Mouse (Mus musculus) heart, embryonic 12.5 days (tissue): ENCODE measurements at regions not wholly inside any gene's neighbourhood (a gene's known extent, or its start where the extent isn't known, plus 50 kb on each side); places are given as distances from the start of the nearest gene placed in this dataset.

Experiments
- ATAC-seq: fragments of 200-750 bp; cut with Nextera tagmentation; 2 replicates; pipeline ENCODE4 v1.8.0; 2017; ENCODE audit warnings: moderate TSS enrichment, moderate library complexity; ENCODE audit not compliant: insufficient number of reproducible peaks, low FRiP score
- H3K27ac ChIP-seq: fragments of 300-500 bp; sonication (generic); 2 replicates; pipeline ENCODE4 v1.5.1; 2016; ENCODE audit warnings: mild to moderate bottlenecking, moderate library complexity; ENCODE audit not compliant: poor library complexity, severe bottlenecking
- H3K27me3 ChIP-seq: fragments of 300-500 bp; sonication (generic); replicated peaks from 2 replicates; pipeline ENCODE4 v1.6.1; 2016; ENCODE audit warnings: mild to moderate bottlenecking, moderate library complexity
- H3K36me3 ChIP-seq: fragments of 300-500 bp; sonication (generic); 2 replicates; pipeline ENCODE4 v1.6.1; 2016; ENCODE audit warnings: mild to moderate bottlenecking, moderate library complexity
- H3K4me1 ChIP-seq: fragments of 300-500 bp; sonication (generic); replicated peaks from 2 replicates; pipeline ENCODE4 v1.6.1; 2016; ENCODE audit warnings: mild to moderate bottlenecking
- H3K4me2 ChIP-seq: fragments of 300-500 bp; sonication (generic); 2 replicates; pipeline ENCODE4 v1.6.1; 2016; ENCODE audit warnings: mild to moderate bottlenecking, moderate library complexity
- H3K4me3 ChIP-seq: fragments of 300-500 bp; sonication (generic); 2 replicates; pipeline ENCODE4 v1.5.1; 2016; ENCODE audit warnings: mild to moderate bottlenecking
- H3K9ac ChIP-seq: fragments of 300-500 bp; sonication (generic); 2 replicates; pipeline ENCODE4 v1.6.1; 2016; ENCODE audit warnings: mild to moderate bottlenecking, moderate library complexity
- H3K9me3 ChIP-seq: fragments of 300-500 bp; sonication (generic); replicated peaks from 2 replicates; pipeline ENCODE4 v1.6.1; 2016; ENCODE audit warnings: mild to moderate bottlenecking, moderate library complexity
- WGBS: fragments of 180-500 bp; shearing (Covaris S2); methylation state at CpG from one replicate; pipeline ENCODE4 v1.1.7; 2016; 5-methylcytosine and 5-hydroxymethylcytosine counted together

GRCm38 (mm10) chr6:144876758-144877157 is 95.0 kb upstream of the Sox5 start:
- Histone ChIP-seq H3K9me3 (no peaks in the 10 kb centered on the region), H3K27ac (no peak overlapping the region), H3K36me3 (no peaks in the 10 kb centered on the region), H3K4me3 (no peak overlapping the region), H3K27me3 (no peaks in the 10 kb centered on the region), H3K9ac (no peak overlapping the region), H3K4me2 (no peak overlapping the region), H3K4me1 (peaks cover 2% of the 10 kb centered on the region)
- ATAC-seq, result no peak
- 79% methylated on average over 12 of the region's 12 CpGs for WGBS

DNA sequence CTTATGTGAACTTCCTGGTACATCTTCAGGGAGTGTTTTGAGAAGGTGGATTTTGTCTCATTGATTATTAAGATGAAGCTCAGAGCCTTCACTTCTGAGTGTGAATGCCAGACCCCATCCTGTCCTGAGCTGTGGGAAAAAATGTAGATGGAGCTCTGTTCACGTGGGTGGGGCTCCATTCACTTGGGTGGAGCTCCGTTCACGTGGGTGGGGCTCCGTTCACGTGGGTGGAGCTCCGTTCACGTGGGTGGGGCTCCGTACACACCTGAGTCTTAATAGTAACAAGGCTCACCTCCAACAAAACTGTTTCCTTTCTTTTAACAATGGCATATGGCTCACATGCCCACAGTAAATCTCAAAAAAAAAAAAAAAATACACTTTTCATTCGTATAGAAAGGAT is 94.1 kb upstream of the Sox5 start:
- Histone ChIP-seq H3K9me3 (no peaks in the 10 kb centered on the region), H3K27me3 (no peaks in the 10 kb centered on the region), H3K27ac (no peak overlapping the region), H3K4me3 (no peak overlapping the region), H3K9ac (no peak overlapping the region), H3K4me2 (no peak overlapping the region), H3K36me3 (no peaks in the 10 kb centered on the region), H3K4me1 (no peaks in the 10 kb centered on the region)
- 49% methylated on average over 9 of the region's 9 CpGs for WGBS
- no peak for ATAC-seq

- ATAC-seq, result no peak
- Histone ChIP-seq H3K4me1 (no peaks in the 10 kb centered on the region), H3K9me3 (no peaks in the 10 kb centered on the region), H3K27ac (no peak overlapping the region), H3K27me3 (no peaks in the 10 kb centered on the region), H3K4me2 (no peak overlapping the region), H3K9ac (no peak overlapping the region), H3K36me3 (no peaks in the 10 kb centered on the region), H3K4me3 (no peak overlapping the region)
- 80% methylated on average over 5 of the region's 5 CpGs for WGBS
Observed at GRCm38 (mm10) chr6:144874251-144874650, 92.5 kb upstream of the Sox5 start.

DNA sequence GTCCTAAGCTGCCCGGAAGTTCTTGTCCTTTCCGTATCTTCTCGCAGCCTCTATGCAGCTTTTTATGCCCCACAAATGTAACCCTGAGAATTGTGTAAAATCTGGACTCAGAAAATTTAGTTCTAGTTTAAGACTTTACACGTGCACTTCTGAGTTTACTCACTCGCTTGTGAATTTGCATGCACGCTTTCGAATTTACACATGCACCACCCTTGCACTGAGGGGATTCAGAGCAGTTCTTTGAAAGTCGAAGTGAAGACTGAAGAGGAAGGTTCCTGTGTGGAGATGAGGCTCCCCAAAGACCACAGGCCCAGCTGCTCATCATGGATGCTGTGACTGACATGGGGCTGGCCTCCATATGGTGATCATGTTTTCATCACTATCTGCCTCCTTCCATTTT is 89.2 kb upstream of the Sox5 start:
- Histone ChIP-seq H3K9ac (no peak overlapping the region), H3K27me3 (no peaks in the 10 kb centered on the region), H3K4me2 (no peak overlapping the region), H3K27ac (no peak overlapping the region), H3K4me3 (no peak overlapping the region), H3K4me1 (no peaks in the 10 kb centered on the region), H3K36me3 (no peaks in the 10 kb centered on the region), H3K9me3 (no peaks in the 10 kb centered on the region)
- no peak for ATAC-seq
- 83% methylated on average over 8 of the region's 8 CpGs for WGBS

GRCm38 (mm10) chr6:144867333-144867732 is 85.6 kb upstream of the Sox5 start:
- Histone ChIP-seq H3K4me2 (no peak overlapping the region), H3K4me3 (no peak overlapping the region), H3K9me3 (no peaks in the 10 kb centered on the region), H3K27me3 (no peaks in the 10 kb centered on the region), H3K9ac (no peak overlapping the region), H3K4me1 (no peaks in the 10 kb centered on the region), H3K27ac (no peak overlapping the region), H3K36me3 (no peaks in the 10 kb centered on the region)
- 79% methylated on average over 9 of the region's 9 CpGs for WGBS
- ATAC-seq, result no peak

DNA sequence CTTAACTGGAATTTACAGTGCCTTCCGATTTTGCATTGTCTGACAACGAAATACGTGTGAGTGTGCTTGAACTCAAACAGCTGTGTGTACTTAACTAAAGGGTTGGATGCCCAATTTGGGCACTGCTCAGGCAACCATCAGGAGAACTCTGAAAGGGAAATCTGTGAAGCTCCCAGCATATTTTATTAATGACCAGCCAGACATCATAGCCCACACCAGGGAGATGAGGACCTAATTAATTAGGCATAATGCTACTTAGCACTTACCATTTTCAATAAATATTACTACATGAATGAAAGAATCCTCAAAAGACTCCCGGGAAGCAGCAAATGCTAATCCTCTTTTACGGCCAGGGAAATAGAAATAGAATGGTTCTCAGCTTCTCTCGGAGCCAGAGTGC is 82.2 kb upstream of the Sox5 start:
- Histone ChIP-seq H3K27me3 (no peaks in the 10 kb centered on the region; the same call in 1 of the 2 replicates), H3K4me3 (no peak overlapping the region), H3K9me3 (no peaks in the 10 kb centered on the region), H3K4me1 (no peaks in the 10 kb centered on the region), H3K36me3 (no peaks in the 10 kb centered on the region), H3K4me2 (no peak overlapping the region), H3K9ac (no peak overlapping the region), H3K27ac (no peak overlapping the region)
- ATAC-seq, result no peak
- WGBS, result 77% methylated on average over 6 of the region's 6 CpGs

DNA sequence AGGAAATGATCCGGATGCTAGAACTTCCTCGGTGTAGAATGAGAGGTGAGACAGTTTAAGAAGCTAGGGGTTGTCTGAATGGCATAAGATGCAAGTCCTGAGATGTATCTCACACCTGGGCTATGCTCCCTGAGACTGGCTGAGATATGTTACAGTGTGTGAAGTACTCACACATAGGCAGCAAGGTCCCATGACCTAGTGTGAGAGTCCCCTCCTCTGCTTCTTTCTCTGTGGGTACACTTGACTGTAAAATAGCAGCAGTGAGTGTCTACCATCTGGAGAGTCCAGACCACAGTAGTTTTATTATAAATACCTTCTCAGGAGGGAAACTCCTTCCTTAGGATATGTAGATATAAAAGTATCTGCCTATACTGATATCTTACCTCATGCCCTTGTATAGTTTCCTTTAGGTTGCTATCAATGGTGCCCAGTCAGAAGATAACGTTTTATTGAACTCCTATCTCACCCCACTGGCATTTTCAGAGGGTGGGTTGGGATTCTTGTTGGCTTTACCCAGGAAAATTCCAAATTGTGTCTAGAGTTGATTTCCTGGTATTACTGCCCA is 81.7 kb upstream of the Sox5 start:
- no peak overlapping the region for H3K9ac ChIP-seq
- ATAC-seq, result no peak
- H3K4me1 ChIP-seq, result no peaks in the 10 kb centered on the region
- no peaks in the 10 kb centered on the region for H3K36me3 ChIP-seq
- WGBS, result 70% methylated on average over 3 of the region's 3 CpGs
- H3K27me3 ChIP-seq, result no peaks in the 10 kb centered on the region; the same call in 1 of the 2 replicates
- H3K9me3 ChIP-seq, result no peaks in the 10 kb centered on the region
- no peak overlapping the region for H3K4me2 ChIP-seq
- H3K27ac ChIP-seq, result no peak overlapping the region
- no peak overlapping the region for H3K4me3 ChIP-seq

GRCm38 (mm10) chr6:144841510-144841909 is 59.7 kb upstream of the Sox5 start:
- no peak for ATAC-seq
- H3K9ac ChIP-seq, result no peak overlapping the region
- no peak overlapping the region for H3K27ac ChIP-seq
- no peak overlapping the region for H3K4me3 ChIP-seq
- 60% methylated on average over 3 of the region's 3 CpGs for WGBS
- H3K4me2 ChIP-seq, result no peak overlapping the region
- no peaks in the 10 kb centered on the region for H3K36me3 ChIP-seq
- no peaks in the 10 kb centered on the region for H3K4me1 ChIP-seq
- H3K27me3 ChIP-seq, result peaks cover 6% of the 10 kb centered on the region; the same call in 1 of the 2 replicates
- H3K9me3 ChIP-seq, result 0 out of 2 replicates have a peak, but pooled peaks cover 2% of the 10 kb centered on the region

DNA sequence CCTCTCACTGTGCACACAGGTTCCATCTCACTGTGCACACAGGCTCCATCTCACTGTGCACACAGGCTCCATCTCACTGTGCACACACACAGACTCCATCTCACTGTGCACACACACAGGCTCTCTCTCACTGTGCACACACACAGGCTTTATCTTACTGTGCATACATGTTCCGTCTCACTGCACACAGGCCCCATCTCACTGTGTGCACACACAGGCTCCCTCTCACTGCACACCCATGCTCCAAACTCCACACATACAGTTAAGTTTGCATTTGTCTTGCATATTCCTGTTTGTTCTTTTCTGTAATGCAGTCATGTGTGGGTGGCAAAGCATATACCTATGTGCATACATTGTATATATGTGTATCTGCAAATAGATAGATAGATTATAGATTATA is 57.6 kb upstream of the Sox5 start:
- peaks cover 6% of the 10 kb centered on the region; the same call in 1 of the 2 replicates for H3K27me3 ChIP-seq
- 80% methylated on average over 1 of the region's 1 CpGs for WGBS
- ATAC-seq, result no peak
- H3K9me3 ChIP-seq, result 0 out of 2 replicates have a peak, but pooled peaks cover 2% of the 10 kb centered on the region
- H3K36me3 ChIP-seq, result no peaks in the 10 kb centered on the region
- H3K27ac ChIP-seq, result no peak overlapping the region
- H3K9ac ChIP-seq, result no peak overlapping the region
- no peak overlapping the region for H3K4me2 ChIP-seq
- H3K4me3 ChIP-seq, result no peak overlapping the region
- H3K4me1 ChIP-seq, result no peaks in the 10 kb centered on the region

DNA sequence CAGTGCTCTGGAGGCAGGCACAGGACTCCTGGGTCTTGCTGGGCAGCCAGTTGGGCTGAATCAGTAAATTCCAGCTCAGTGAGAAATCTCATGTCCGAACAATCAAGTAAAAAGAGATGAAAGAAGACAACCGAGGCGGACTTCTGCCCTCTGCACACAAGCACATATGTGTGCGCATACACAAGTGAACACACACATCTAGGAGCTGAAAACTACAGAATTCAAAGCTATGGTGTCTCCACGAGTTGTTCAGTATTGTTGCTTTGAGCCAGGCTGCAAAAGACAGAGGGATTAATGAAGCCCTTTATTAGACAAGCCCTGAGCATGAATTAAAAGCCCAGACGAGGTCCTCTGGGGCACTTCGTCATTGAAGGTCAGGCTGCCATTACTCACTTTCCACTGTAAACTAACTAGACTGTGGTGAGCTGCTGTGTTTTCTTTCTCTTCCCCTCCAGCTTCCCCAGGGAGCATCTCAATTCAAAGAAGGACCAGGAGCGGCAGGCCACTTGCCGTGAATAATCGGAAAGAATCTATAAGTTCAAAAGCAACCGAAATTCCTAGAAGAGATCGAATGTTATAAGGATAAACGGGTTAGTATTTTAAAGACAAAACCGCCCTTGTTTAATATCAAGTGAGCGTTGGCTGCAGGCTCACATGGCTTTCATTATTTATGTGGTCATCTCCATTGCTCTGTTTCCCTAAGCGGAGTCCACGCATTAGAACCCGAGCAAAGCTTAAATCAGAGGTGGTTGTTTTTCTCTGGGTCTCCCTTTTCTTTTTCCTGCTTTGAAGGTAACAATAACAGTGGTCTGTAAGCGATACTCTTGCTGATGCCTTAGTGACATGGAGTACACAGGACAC is 52.8 kb upstream of the Sox5 start:
- H3K4me1 ChIP-seq, result no peaks in the 10 kb centered on the region
- H3K36me3 ChIP-seq, result no peaks in the 10 kb centered on the region
- no peak overlapping the region for H3K4me2 ChIP-seq
- no peak for ATAC-seq
- H3K4me3 ChIP-seq, result no peak overlapping the region
- 69% methylated on average over 19 of the region's 19 CpGs for WGBS
- no peak overlapping the region for H3K27ac ChIP-seq
- H3K27me3 ChIP-seq, result no peaks in the 10 kb centered on the region
- no peak overlapping the region for H3K9ac ChIP-seq
- H3K9me3 ChIP-seq, result no peaks in the 10 kb centered on the region
